Mouse (Mus musculus): ENCODE results near the gene Vmn1r11. TPM values are rescaled to one million over a fixed set of nuclear protein-coding genes. Genes with fewer than 3 reads are reported as not detected.

The Vmn1r11 gene
- not detected in 2 replicates for polyA plus RNA-seq (2016; fragmentation: Nextera tagmentation; extraction: Ambion mirVana)

- no peak within 1 kb of the TSS for H3K4me2 ChIP-seq
- no peaks in the 10 kb centered on the region for H3K9me3 ChIP-seq
- H3K27ac ChIP-seq, result no peak within 1 kb of the TSS
- WGBS, result 82% methylated on average over 1 of the region's 1 CpGs
- H3K4me1 ChIP-seq, result no peaks in the 10 kb centered on the region
- no peaks in the 10 kb centered on the region for H3K27me3 ChIP-seq
- no peaks in the 10 kb centered on the region for H3K36me3 ChIP-seq (replicated peaks)
- no peak within 1 kb of the TSS for H3K4me3 ChIP-seq (replicated peaks)
- H3K9ac ChIP-seq, result no peak within 1 kb of the TSS
- no peak for ATAC-seq (ENCODE audit: low FRiP score)
Observed at GRCm38 (mm10) chr6:57133155-57133554, at the start of gene Vmn1r11. Vmn1r11 (plus strand) TSS chr6:57133455.

- H3K9ac ChIP-seq, result no peak overlapping the region
- no peak overlapping the region for H3K27ac ChIP-seq
- H3K4me2 ChIP-seq, result no peak overlapping the region
- H3K4me3 ChIP-seq (replicated peaks), result no peak overlapping the region
- no peaks in the 10 kb centered on the region for H3K27me3 ChIP-seq
- H3K36me3 ChIP-seq (replicated peaks), result no peaks in the 10 kb centered on the region
- H3K4me1 ChIP-seq, result no peaks in the 10 kb centered on the region
- no peak for ATAC-seq (ENCODE audit: low FRiP score)
- WGBS, result 80% methylated on average over 1 of the region's 1 CpGs
- no peaks in the 10 kb centered on the region for H3K9me3 ChIP-seq
Observed at GRCm38 (mm10) chr6:57106358-57106757, 26.9 kb upstream of the Vmn1r11 start.

- WGBS, result 91% methylated on average over 3 of the region's 3 CpGs
- Histone ChIP-seq H3K27ac (no peak within 1 kb of the TSS), H3K36me3 (replicated peaks) (no peaks in the 10 kb centered on the region), H3K4me3 (replicated peaks) (no peak within 1 kb of the TSS), H3K4me2 (no peak within 1 kb of the TSS), H3K4me1 (no peaks in the 10 kb centered on the region), H3K27me3 (no peaks in the 10 kb centered on the region), H3K9me3 (no peaks in the 10 kb centered on the region), H3K9ac (no peak within 1 kb of the TSS)
- ATAC-seq (ENCODE audit: low FRiP score), result no peak
Observed at GRCm38 (mm10) chr6:57109154-57109553, 24.1 kb upstream of the Vmn1r11 start, which contains the start of gene Vmn1r10. Vmn1r10 (plus strand) TSS chr6:57109454.

GRCm38 (mm10) chr6:57156619-57157018, 23.4 kb downstream of the Vmn1r11 start, which contains the start of gene Vmn1r12:
Vmn1r12 (plus strand) TSS chr6:57156919.
- H3K4me2 ChIP-seq, result no peak within 1 kb of the TSS
- no peak within 1 kb of the TSS for H3K4me3 ChIP-seq (replicated peaks)
- H3K27me3 ChIP-seq, result no peaks in the 10 kb centered on the region
- no peaks in the 10 kb centered on the region for H3K36me3 ChIP-seq (replicated peaks)
- WGBS, result 85% methylated on average over 2 of the region's 2 CpGs
- H3K27ac ChIP-seq, result no peak within 1 kb of the TSS
- H3K9ac ChIP-seq, result no peak within 1 kb of the TSS
- no peak for ATAC-seq (ENCODE audit: low FRiP score)
- H3K9me3 ChIP-seq, result no peaks in the 10 kb centered on the region
- H3K4me1 ChIP-seq, result no peaks in the 10 kb centered on the region

Other genes with a start within 250 kb of the Vmn1r11 start
- 85.8 and 86.8 TPM in 2 replicates for gene Nt5c3, start 209.5 kb upstream of the Vmn1r11 start, polyA plus RNA-seq (2016; fragmentation: Nextera tagmentation; extraction: Ambion mirVana)
- 0.36 and 0.40 TPM in 2 replicates for gene Vmn1r4, start 209.4 kb upstream of the Vmn1r11 start, polyA plus RNA-seq (2016; fragmentation: Nextera tagmentation; extraction: Ambion mirVana)
- not detected in 2 replicates for gene Vmn1r5, start 163.2 kb upstream of the Vmn1r11 start, polyA plus RNA-seq (2016; fragmentation: Nextera tagmentation; extraction: Ambion mirVana)
- gene Vmn1r6, start 136.2 kb upstream of the Vmn1r11 start, polyA plus RNA-seq (2016; fragmentation: Nextera tagmentation; extraction: Ambion mirVana), result not detected in 2 replicates
- not detected in 2 replicates for gene Vmn1r7, start 108.1 kb upstream of the Vmn1r11 start, polyA plus RNA-seq (2016; fragmentation: Nextera tagmentation; extraction: Ambion mirVana)
- not detected in 2 replicates for gene Vmn1r8, start 101.2 kb upstream of the Vmn1r11 start, polyA plus RNA-seq (2016; fragmentation: Nextera tagmentation; extraction: Ambion mirVana)
- gene Vmn1r9, start 66.7 kb upstream of the Vmn1r11 start, polyA plus RNA-seq (2016; fragmentation: Nextera tagmentation; extraction: Ambion mirVana), result not detected in 2 replicates
- gene Vmn1r10, start 24.0 kb upstream of the Vmn1r11 start, polyA plus RNA-seq (2016; fragmentation: Nextera tagmentation; extraction: Ambion mirVana), result not detected in 2 replicates
- not detected in 2 replicates for gene Vmn1r12, start 23.5 kb downstream of the Vmn1r11 start, polyA plus RNA-seq (2016; fragmentation: Nextera tagmentation; extraction: Ambion mirVana)
- gene Vmn1r13, start 69.8 kb downstream of the Vmn1r11 start, polyA plus RNA-seq (2016; fragmentation: Nextera tagmentation; extraction: Ambion mirVana), result not detected in 2 replicates
- gene Vmn1r14, start 98.2 kb downstream of the Vmn1r11 start, polyA plus RNA-seq (2016; fragmentation: Nextera tagmentation; extraction: Ambion mirVana), result not detected in 2 replicates
- not detected in 2 replicates for gene Vmn1r15, start 124.5 kb downstream of the Vmn1r11 start, polyA plus RNA-seq (2016; fragmentation: Nextera tagmentation; extraction: Ambion mirVana)
- gene Vmn1r16, start 196.0 kb downstream of the Vmn1r11 start, polyA plus RNA-seq (2016; fragmentation: Nextera tagmentation; extraction: Ambion mirVana), result not detected in 2 replicates
- gene Vmn1r17, start 230.3 kb downstream of the Vmn1r11 start, polyA plus RNA-seq (2016; fragmentation: Nextera tagmentation; extraction: Ambion mirVana), result not detected in 2 replicates

Data from forebrain, embryonic 12.5 days (tissue).